Mouse (Mus musculus): ENCODE measurements at regions not wholly inside any gene's neighbourhood (a gene's known extent, or its start where the extent isn't known, plus 50 kb on each side); places are given as distances from the start of the nearest gene placed in this dataset.

DNA sequence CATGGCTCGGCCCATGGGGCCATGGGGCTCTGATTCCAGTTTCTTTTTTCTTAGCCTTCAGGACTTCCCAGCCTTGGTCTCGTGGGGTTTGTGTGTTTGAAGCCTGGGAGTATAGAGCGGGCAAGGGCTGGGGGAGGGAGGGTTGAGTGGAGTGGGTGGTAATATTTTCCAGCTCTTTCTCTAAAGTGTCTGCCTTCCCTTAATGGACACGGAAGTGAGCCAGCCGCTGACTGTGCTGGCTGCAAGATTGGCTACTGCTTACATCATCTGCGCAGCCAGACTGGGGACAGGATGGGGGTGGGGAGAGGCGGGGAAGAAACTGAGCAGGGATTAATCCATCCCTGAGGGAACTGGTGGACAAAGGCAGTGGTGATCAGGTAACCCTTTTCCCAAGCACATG lies 52.3 kb downstream of the Tnp1 start:
- DNase-seq (ENCODE audit: low read depth, low spot score) (no peak), ATAC-seq (no peak)

DNA sequence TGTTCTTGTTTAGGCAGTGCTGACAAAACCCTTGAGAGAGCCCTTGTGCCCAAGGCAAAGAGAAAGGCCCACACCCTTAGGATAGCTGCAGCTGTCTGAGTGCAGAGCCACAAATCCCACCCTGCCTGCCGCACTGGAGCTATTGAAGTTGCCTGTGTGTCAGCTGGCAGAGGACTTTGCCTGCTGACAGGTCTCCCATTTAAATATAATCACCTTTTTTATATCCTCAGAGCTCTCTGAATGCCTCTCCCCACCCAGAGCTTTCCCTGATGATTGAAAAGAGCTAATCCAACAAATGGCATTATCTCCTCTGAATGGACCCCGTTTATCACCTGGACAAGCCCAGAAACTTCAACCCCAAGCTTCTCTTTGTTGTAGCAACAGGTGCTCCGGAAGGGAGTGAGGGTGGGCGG lies 55.5 kb downstream of the Tnp1 start:
- DNase-seq (ENCODE audit: low read depth, low spot score) = no peak

More for the DNA sequence above, 52.3 kb downstream of the Tnp1 start:
- in situ Hi-C loops (cut with MboI; ENCODE audit: low pct_unique_long_range_greater_than_20kb) = no loop called here
- no peaks in the 10 kb centered on the region for H3K27me3 ChIP-seq
- POLR2A ChIA-PET = no interaction called here
- CTCF ChIA-PET = no interaction called here
- no peak for TF ChIP-seq CTCF (IDR thresholded peaks at IDR 0.05)

DNA sequence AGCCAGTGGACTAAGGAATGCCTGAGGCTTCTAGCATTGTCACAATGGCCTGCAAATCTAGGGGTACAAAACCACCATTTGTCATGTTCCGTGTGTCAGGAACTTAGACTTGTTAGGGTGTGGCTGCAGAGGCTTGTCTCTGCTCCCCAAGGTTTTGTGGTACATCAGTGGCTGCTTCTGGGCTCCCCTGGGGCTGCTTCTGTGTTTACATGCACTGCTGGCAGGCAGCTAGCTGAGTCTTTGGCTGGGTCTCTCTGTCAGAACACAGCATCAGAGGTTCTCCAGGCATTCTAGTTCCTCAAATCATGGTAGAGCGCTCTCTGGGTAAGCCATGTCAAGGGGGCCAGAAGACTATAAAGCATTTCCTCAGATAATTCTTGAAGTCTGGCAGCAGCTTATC lies 60.3 kb downstream of the Tnp1 start:
- no peak for TF ChIP-seq CTCF (IDR thresholded peaks at IDR 0.05)
- POLR2A ChIA-PET = no interaction called here

More for the DNA sequence above, 55.5 kb downstream of the Tnp1 start:
- POLR2A ChIA-PET = no interaction called here
- ATAC-seq = no peak
- in situ Hi-C loops (cut with MboI; ENCODE audit: low pct_unique_long_range_greater_than_20kb) = no loop called here
- CTCF ChIA-PET = no interaction called here
- H3K27me3 ChIP-seq = peaks cover 4% of the 10 kb centered on the region
- no peak for TF ChIP-seq CTCF (IDR thresholded peaks at IDR 0.05)

DNA sequence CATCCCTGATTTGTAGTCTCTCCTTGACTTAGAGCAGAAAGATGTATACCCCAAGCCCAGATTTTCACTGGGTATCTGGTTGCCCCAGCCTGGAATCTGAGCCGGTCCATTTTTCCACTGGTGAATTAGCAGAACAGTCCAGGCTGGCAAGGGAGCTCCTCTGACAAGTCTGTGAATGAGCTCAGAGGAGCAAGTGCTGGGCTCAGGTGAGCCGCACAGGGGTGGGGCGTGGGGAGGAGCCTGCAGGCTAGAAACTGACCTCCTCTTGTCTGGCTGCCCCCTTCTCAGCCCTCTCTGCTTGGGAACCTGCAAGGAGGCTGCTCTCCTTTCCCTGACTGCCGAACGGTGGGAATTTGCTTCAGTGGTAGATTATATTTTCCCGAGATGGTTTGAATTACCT lies 62.8 kb downstream of the Tnp1 start:
- ATAC-seq (no peak), DNase-seq (ENCODE audit: low read depth, low spot score) (no peak)
- CTCF ChIA-PET = no interaction called here
- in situ Hi-C loops (cut with MboI; ENCODE audit: low pct_unique_long_range_greater_than_20kb) = no loop called here
- no peak for TF ChIP-seq CTCF (IDR thresholded peaks at IDR 0.05)
- POLR2A ChIA-PET = no interaction called here
- peaks cover 10% of the 10 kb centered on the region for H3K27me3 ChIP-seq

More for the DNA sequence above, 60.3 kb downstream of the Tnp1 start:
- H3K27me3 ChIP-seq = peaks cover 10% of the 10 kb centered on the region
- CTCF ChIA-PET = no interaction called here
- ATAC-seq (no peak), DNase-seq (ENCODE audit: low read depth, low spot score) (no peak)
- in situ Hi-C loops (cut with MboI; ENCODE audit: low pct_unique_long_range_greater_than_20kb) = no loop called here

DNA sequence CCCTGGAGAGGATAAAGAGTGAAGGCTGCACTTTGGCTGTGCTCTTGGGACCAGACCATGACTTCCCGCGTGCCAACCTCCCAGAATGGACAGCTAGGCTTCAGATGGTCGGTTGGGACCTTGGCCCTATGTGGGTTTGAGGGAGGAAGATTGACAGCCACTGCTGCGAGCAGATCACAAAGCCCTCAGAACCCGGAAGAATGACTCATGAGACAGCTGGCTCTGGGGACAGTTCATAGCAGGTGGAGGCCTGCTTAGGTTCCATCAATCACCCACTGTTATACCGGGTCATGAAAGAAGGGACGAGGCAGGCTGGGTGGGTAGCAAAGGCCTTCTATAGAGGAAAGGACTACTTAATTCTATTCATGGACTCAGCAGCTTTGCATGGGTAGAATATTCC lies 63.9 kb downstream of the Tnp1 start:
- no peak for ATAC-seq
- no peak for TF ChIP-seq CTCF (IDR thresholded peaks at IDR 0.05)
- in situ Hi-C loops (cut with MboI; ENCODE audit: low pct_unique_long_range_greater_than_20kb) = no loop called here
- CTCF ChIA-PET = no interaction called here
- POLR2A ChIA-PET = no interaction called here
- DNase-seq (ENCODE audit: low read depth, low spot score) = no peak
- H3K27me3 ChIP-seq = peaks cover 10% of the 10 kb centered on the region

- H3K27me3 ChIP-seq = peaks cover 9% of the 10 kb centered on the region
- DNase-seq (ENCODE audit: low read depth, low spot score) (no peak), ATAC-seq (no peak)
- ChIA-PET POLR2A (no interaction called here), CTCF (no interaction called here)
- in situ Hi-C loops (cut with MboI; ENCODE audit: low pct_unique_long_range_greater_than_20kb) = no loop called here
- TF ChIP-seq CTCF (IDR thresholded peaks at IDR 0.05) = no peak
These were observed 64.3 kb downstream of the Tnp1 start for GRCm38 (mm10) chr1:72951365-72951764.

- in situ Hi-C loops (cut with MboI; ENCODE audit: low pct_unique_long_range_greater_than_20kb) = no loop called here
These were observed 69.5 kb downstream of the Tnp1 start for GRCm38 (mm10) chr1:72946235-72946634.

DNA sequence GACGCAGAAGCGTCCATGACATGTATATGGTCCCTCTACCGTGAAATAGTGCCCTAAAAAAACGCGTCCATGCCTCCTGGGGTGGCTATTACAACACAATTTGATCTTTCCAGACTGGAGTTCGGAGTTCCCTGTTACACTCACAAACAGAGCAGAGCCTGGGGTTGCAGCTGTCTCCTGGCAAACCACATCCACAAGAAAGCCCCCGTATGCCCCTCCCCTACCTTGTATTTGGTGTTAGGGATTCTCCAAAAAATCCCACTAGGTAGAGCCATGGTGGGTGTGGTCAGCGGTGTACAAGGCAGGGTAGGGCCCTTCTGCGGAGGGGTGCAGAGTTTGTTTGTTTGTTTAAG lies 70.0 kb downstream of the Tnp1 start:
- CTCF ChIA-PET = no interaction called here
- POLR2A ChIA-PET = no interaction called here
- no peaks in the 10 kb centered on the region for H3K27me3 ChIP-seq
- DNase-seq (ENCODE audit: low read depth, low spot score) (no peak), ATAC-seq (no peak)
- in situ Hi-C loops (cut with MboI; ENCODE audit: low pct_unique_long_range_greater_than_20kb) = no loop called here
- TF ChIP-seq CTCF (IDR thresholded peaks at IDR 0.05) = no peak

More at GRCm38 (mm10) chr1:72946235-72946634, 69.5 kb downstream of the Tnp1 start:
- no peaks in the 10 kb centered on the region for H3K27me3 ChIP-seq
- ATAC-seq (no peak), DNase-seq (ENCODE audit: low read depth, low spot score) (no peak)
- TF ChIP-seq CTCF (IDR thresholded peaks at IDR 0.05) = no peak
- ChIA-PET POLR2A (no interaction called here), CTCF (no interaction called here)

DNA sequence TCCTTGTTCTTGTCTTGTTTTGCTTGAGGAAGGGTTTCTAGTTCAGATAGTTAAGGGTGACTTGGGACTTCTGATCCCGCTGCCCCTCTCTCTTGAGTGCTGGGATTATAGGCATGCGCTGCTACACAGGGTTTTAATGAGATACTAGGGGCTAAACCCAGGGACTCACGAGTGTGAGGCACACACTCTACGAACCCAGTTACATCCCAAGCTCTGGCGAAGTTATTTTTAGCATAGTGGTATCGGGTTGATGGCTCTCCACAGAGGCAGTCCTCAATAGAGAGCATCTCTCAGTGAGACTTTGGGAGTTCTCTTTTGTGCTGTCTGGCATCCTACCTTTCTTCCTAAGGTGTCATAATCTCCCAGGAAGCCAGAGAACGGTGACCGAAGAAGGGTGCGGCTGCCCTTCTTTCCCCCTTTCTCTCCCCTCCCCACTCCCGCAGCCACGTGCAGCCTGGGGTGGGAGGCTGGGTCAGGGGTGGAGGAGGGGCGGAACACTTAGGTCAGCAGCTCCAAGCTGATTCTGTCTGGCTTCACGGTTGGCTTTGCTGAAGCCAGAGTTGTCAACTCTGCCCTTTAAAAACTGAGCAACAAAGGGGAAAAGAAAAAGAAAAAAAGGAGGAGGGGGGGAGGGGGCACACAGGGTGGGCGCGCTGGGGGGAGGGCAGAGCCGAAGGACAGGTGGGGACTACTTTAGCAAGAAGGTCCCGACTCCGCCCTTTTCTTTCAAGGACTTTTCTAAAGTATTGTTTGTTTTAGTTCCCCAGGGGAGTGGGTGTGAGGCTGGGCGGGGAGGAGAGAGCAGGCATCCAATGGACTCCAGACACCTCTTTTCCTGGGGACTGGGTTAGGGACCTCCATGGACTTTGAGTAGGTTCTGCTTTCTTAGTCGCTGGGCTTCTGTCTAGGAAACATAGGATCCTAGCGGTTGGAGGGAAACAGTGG lies 70.4 kb upstream of the Igfbp5 start:
- no peak for ATAC-seq
- no peak for DNase-seq (ENCODE audit: low read depth, low spot score)
- ChIA-PET CTCF (no interaction called here), POLR2A (no interaction called here)
- no peaks in the 10 kb centered on the region for H3K27me3 ChIP-seq
- TF ChIP-seq CTCF (IDR thresholded peaks at IDR 0.05) = no peak
- in situ Hi-C loops (cut with MboI; ENCODE audit: low pct_unique_long_range_greater_than_20kb) = no loop called here

DNA sequence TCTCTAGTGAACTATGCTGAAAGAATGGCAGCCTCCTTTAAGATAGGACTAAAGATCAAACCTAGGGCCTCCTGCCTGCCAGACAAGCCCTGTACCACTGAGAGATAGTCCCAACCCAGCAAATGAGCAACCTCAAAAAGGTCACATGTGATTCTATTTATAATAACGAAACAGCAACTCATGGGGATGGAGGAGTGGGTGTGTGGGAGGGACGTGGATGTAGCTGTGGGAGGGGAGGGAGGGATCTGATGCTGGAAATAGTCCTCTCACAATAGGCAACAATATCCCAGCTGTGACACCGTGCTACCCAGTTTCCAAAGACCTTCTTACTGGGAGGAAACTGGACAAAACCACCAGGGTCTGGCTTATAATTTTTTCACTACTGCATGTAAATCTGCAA lies 69.5 kb upstream of the Igfbp5 start:
- ATAC-seq (no peak), DNase-seq (ENCODE audit: low read depth, low spot score) (no peak)
- ChIA-PET CTCF (no interaction called here), POLR2A (no interaction called here)
- TF ChIP-seq CTCF (IDR thresholded peaks at IDR 0.05) = no peak
- in situ Hi-C loops (cut with MboI; ENCODE audit: low pct_unique_long_range_greater_than_20kb) = no loop called here
- no peaks in the 10 kb centered on the region for H3K27me3 ChIP-seq

DNA sequence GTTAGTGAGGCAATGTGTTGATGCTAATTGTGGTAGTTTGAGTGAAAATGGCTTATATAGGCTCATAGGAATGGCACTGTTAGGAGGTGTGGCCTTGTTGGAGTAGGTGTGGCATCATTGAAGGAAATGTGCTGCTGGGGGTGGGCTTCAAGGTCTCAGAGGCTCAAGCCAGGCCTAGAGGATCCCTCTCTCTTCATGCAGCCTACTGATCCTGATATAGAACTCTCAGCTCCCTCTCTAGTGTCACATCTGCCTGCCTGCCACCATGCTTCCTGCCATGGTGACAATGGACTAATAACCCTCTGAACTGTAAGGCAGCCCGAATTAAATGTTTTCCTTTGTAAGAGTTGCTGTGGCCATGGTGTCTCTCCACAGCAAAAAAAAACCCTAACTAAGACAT lies 68.4 kb upstream of the Igfbp5 start:
- in situ Hi-C loops (cut with MboI; ENCODE audit: low pct_unique_long_range_greater_than_20kb) = no loop called here
- no peak for DNase-seq (ENCODE audit: low read depth, low spot score)
- ATAC-seq = no peak
- no peaks in the 10 kb centered on the region for H3K27me3 ChIP-seq
- TF ChIP-seq CTCF (IDR thresholded peaks at IDR 0.05) = no peak
- POLR2A ChIA-PET = no interaction called here
- CTCF ChIA-PET = no interaction called here

- H3K27me3 ChIP-seq = no peaks in the 10 kb centered on the region
- ATAC-seq = no peak
- no peak for DNase-seq (ENCODE audit: low read depth, low spot score)
- in situ Hi-C loops (cut with MboI; ENCODE audit: low pct_unique_long_range_greater_than_20kb) = no loop called here
- no peak for TF ChIP-seq CTCF (IDR thresholded peaks at IDR 0.05)
- POLR2A ChIA-PET = no interaction called here
- CTCF ChIA-PET = no interaction called here
These were observed 67.7 kb upstream of the Igfbp5 start for GRCm38 (mm10) chr1:72942351-72942750.

All from Patski (cell line).